Mouse (Mus musculus) frontal cortex, postnatal 25 days (tissue): ENCODE measurements around the gene Maml2.

Source experiments
- DNase-seq, 2 experiments: peaks; one replicate each; pipeline ENCODE4 v3.0.0; 2022; ENCODE audit warnings: low spot score in 2 of 2

Gene Maml2

GRCm38 (mm10) chr9:13297668-13298512 lies at the start of gene Maml2:
Gene Maml2 (plus strand): TSS chr9:13297957.
- DNase-seq, result peak; percentile 19 to 30

- DNase-seq, result no peak
Observed at GRCm38 (mm10) chr9:13248104-13248503, 49.7 kb upstream of the Maml2 start.

GRCm38 (mm10) chr9:13251251-13251650 lies 46.5 kb upstream of the Maml2 start:
- DNase-seq, result no peak

DNA sequence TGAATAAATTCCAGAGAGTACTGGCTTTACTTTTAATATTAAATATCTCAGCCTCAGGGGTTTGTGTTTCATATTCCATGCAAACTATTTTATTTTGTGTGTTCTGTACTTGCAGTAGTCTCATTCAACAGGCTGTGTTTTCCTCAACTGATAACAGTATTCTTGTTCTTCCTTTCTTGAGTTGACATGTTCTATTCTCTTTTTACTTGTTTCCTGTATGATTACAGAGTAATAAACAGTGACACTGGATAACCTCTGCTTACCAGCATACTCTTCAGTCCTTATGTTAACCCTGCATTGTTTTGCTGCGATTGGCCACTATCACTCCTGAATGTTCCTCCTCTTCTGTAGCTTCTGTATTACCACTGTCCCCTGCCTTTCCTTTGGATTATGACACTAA lies 41.0 kb upstream of the Maml2 start:
- no peak for DNase-seq

DNA sequence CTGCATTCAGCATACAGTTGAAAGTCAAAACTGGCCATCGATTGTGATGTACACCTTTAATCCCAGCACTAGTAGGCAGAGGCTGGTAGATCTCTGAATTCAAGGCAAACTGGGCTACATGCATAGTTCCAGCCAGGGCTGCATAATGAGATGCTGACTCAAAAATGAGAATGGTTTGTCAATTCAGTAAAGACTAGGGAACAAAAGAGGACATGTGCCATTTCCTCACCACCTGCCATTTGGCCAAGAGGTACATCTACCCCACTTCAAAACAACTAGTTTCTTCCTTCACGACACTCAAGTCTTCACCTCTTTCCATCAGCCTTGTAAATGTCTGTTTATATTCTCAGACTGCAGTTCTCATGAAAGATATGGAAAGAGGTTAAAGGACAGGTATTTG lies 39.6 kb upstream of the Maml2 start:
- DNase-seq, result no peak

GRCm38 (mm10) chr9:13260980-13261379 lies 36.8 kb upstream of the Maml2 start:
- no peak for DNase-seq

GRCm38 (mm10) chr9:13273219-13273618 lies 24.5 kb upstream of the Maml2 start:
- no peak for DNase-seq

- no peak for DNase-seq
Observed at GRCm38 (mm10) chr9:13287482-13287881, 10.3 kb upstream of the Maml2 start.

- peak; percentile 68 to 76 for DNase-seq
Observed at GRCm38 (mm10) chr9:13296274-13297121, 1.3 kb upstream of the Maml2 start.

DNA sequence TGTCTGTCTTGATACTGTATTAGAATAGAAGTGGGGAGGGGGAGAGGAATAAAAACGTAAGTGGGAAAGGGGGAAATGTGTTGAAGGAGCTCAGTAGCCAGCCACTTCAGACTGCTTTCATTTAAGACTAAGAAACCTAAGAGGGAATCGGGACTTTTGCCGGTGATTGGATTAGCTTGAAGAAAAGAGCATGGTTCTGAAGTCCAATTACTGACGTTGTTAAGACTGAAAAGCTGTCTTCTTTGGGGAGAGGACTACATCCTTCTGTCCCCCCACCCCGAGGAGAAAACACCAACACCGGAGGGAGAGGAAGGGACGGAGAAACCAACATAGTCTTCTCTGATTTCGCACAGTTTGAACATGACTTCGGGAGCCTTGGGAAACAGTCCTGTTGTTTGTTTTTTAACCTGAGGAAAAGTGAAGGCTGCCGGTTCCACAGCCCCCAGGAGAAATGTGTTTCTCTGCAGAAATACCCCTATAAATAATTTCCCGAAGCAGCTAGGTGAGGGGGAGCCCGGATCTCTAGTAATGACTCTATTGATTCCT lies 562 bp upstream of the Maml2 start:
- DNase-seq, result no peak

GRCm38 (mm10) chr9:13298513-13298878 lies 739 bp downstream of the Maml2 start:
- no peak for DNase-seq

GRCm38 (mm10) chr9:13299190-13299589 lies 1.4 kb downstream of the Maml2 start:
- no peak for DNase-seq

DNA sequence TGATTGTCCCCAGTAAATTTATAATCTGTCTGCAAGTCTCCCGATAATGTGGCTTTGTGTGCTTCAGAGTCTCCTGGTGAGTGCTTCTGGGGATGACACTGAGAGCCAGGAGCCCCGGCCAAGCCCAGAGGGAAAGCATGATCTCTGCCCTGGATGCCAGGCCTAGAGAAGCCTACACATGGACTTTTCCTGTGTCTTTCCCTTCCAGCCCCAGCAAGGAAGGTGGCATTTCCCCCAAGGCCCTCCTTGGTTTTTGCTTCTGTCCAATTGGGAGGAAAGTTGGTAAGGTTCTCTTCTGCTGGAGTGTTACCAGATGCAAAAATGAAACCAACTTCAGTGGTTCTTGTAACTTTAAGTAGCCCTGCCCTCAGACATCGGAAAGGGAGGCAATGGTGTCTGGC lies 2.3 kb downstream of the Maml2 start:
- no peak for DNase-seq

GRCm38 (mm10) chr9:13300891-13301782 lies 3.4 kb downstream of the Maml2 start:
- DNase-seq, result no peak

DNA sequence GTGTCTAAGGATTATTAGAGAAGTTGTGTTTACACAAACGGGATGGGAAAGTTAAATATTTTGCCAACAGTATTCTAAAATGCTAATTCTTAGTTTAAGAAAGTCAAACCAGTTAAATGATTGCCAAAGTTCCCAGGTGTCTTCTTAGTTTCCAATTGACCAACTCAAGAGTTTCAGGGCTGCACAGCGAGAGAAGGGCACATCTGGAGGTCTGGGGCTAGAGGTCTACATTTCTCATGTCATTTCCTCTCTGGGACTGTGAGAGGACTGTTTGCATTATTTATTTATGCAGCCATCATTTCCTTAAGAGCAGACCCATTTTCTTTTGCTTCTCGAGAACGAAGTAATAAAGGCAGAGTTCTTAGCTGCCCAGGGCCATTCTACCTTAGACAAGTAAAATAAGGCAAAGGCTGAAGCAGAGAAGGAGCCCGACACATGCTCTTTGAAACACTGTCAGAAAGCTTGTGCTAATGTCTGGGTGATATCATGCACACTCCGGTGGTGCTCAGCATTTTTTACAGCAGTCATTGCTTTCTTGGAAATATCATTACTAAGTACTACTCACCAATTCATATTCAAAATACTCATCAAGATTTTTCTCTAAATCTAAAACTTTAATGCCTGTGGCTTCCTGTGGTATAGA lies 4.5 kb downstream of the Maml2 start:
- no peak for DNase-seq

- no peak for DNase-seq
Observed at GRCm38 (mm10) chr9:13303099-13303771, 5.5 kb downstream of the Maml2 start.

GRCm38 (mm10) chr9:13303976-13304375 lies 6.2 kb downstream of the Maml2 start:
- DNase-seq, result no peak

GRCm38 (mm10) chr9:13306471-13306870 lies 8.7 kb downstream of the Maml2 start:
- no peak for DNase-seq

- no peak for DNase-seq
Observed at GRCm38 (mm10) chr9:13307226-13307625, 9.5 kb downstream of the Maml2 start.

GRCm38 (mm10) chr9:13308718-13309117 lies 11.0 kb downstream of the Maml2 start:
- DNase-seq, result no peak
